Mouse (Mus musculus): ENCODE measurements at regions not wholly inside any gene's neighbourhood (a gene's known extent, or its start where the extent isn't known, plus 50 kb on each side); places are given as distances from the start of the nearest gene placed in this dataset.

DNA sequence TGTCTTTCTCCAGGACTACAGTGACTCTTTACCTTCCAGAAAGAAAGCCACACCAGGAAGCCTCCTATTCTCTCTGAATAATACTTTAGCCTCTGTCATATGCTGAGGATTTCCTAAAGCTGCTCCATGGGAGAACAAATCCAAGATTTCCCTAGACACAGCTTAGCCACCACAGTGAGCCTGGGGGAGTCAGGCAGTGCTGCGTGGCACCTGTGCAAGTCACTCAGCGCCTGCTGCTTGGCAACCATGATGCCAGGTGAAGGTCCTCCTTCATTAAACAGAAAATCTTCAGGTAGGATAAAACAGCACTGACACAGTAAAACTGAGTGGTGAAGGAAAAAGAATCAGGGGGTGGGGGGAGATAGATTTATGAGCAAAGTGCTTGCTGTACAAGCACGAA lies 109.9 kb upstream of the Gadl1 start:
- DNase-seq (ENCODE audit: low spot score, missing footprints) (no peak), ATAC-seq (ENCODE audit: low FRiP score) (no peak)
- Histone ChIP-seq H3K4me2 (no peak overlapping the region), H3K36me3 (ENCODE audit: control insufficient read depth, insufficient read depth, low read length) (no peaks in the 10 kb centered on the region), H3K27me3 (ENCODE audit: control insufficient read depth, insufficient read depth, low read length) (no peaks in the 10 kb centered on the region), H3K9me3 (ENCODE audit: control insufficient read depth, low read length) (no peaks in the 10 kb centered on the region), H3K9ac (ENCODE audit: low read length) (no peak overlapping the region), H3K27ac (ENCODE audit: low read depth, low read length) (no peak overlapping the region), H3K4me3 (ENCODE audit: low read depth, low read length) (no peak overlapping the region), H3K4me1 (ENCODE audit: control insufficient read depth, insufficient read depth, low read length) (0 out of 2 replicates have a peak, but pooled peaks cover 5% of the 10 kb centered on the region)
- 84% methylated on average over 3 of the region's 3 CpGs for WGBS

DNA sequence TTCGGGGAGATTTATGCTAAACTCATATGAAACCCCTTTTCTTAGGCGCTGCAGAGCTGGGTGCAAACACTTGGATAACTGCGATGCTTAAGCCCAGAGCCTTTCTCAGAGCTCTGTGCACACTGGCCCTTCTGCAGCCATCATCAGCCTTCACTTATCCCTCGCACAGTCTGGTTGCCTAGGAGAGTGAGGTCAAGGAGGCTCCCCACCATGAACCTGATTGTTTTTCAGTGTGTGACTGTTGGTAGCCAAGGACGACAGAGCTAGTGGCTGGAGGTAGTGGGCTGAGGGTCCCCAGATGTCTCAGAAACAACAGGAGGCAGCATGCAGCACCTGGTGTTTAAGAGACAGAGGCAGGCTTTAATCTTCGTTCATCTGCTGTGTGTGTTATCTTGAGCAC lies 108.6 kb upstream of the Gadl1 start:
- no peak overlapping the region; the same call in 1 of the 2 replicates for H3K27ac ChIP-seq (ENCODE audit: low read depth, low read length)
- ATAC-seq (ENCODE audit: low FRiP score): peak; percentile 78

DNA sequence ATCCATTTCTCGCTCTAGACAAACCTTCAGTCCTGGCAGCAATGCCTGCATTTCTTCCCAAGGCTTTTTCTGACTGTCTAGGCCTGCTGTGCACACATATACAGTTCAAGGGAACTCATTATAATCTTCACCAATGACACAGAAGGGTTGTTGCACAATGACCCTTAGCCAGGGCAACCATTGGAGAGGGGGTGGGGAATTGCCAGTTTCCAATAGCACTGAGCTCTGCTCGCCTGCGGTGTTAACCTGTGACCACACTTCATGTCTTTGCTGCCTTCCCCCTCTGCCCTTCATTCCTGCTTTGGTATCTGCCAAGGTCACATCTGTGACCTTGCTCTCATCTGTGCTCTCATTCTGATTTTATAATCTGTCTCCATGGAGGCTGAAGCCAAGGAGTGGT lies 106.2 kb upstream of the Gadl1 start:
- Histone ChIP-seq H3K27me3 (ENCODE audit: control insufficient read depth, insufficient read depth, low read length) (no peaks in the 10 kb centered on the region), H3K9ac (ENCODE audit: low read length) (no peak overlapping the region), H3K4me2 (no peak overlapping the region), H3K4me3 (ENCODE audit: low read depth, low read length) (no peak overlapping the region), H3K4me1 (ENCODE audit: control insufficient read depth, insufficient read depth, low read length) (peaks cover 11% of the 10 kb centered on the region; the same call in 1 of the 2 replicates), H3K27ac (ENCODE audit: low read depth, low read length) (no peak overlapping the region), H3K36me3 (ENCODE audit: control insufficient read depth, insufficient read depth, low read length) (no peaks in the 10 kb centered on the region), H3K9me3 (ENCODE audit: control insufficient read depth, low read length) (no peaks in the 10 kb centered on the region)
- ATAC-seq (ENCODE audit: low FRiP score) (no peak), DNase-seq (ENCODE audit: low spot score, missing footprints) (no peak)
- 78% methylated on average over 3 of the region's 3 CpGs for WGBS

More for the DNA sequence above, 108.6 kb upstream of the Gadl1 start:
- no peak overlapping the region for H3K4me2 ChIP-seq
- no peaks in the 10 kb centered on the region for H3K36me3 ChIP-seq (ENCODE audit: control insufficient read depth, insufficient read depth, low read length)
- H3K9me3 ChIP-seq (ENCODE audit: control insufficient read depth, low read length): no peaks in the 10 kb centered on the region
- 30% methylated on average over 6 of the region's 6 CpGs for WGBS
- no peaks in the 10 kb centered on the region for H3K27me3 ChIP-seq (ENCODE audit: control insufficient read depth, insufficient read depth, low read length)
- H3K4me3 ChIP-seq (ENCODE audit: low read depth, low read length): no peak overlapping the region
- peak; percentile 92 for DNase-seq (ENCODE audit: low spot score, missing footprints)
- H3K9ac ChIP-seq (ENCODE audit: low read length): no peak overlapping the region
- peaks cover 10% of the 10 kb centered on the region; the same call in 1 of the 2 replicates for H3K4me1 ChIP-seq (ENCODE audit: control insufficient read depth, insufficient read depth, low read length)

DNA sequence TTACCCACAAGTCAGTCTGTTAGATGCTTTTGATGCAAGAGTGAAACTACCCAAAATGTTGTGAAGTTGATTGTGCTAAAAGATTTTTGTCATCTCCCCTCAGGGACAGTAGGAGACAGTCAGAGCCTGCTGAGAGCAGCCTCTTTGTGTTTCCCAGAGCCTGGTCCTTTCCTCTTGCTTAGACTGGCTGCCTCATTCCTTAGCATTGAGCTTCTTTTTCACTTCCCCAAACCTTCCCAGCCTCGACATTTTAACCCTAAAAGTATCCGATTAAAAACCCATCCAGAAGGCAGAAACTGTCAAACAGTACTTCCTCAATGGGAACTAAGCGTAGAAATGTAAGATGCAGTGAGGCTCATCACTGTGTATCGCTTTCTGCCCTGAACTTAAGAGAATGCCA lies 104.0 kb upstream of the Gadl1 start:
- 27% methylated on average over 4 of the region's 4 CpGs for WGBS
- Histone ChIP-seq H3K27me3 (ENCODE audit: control insufficient read depth, insufficient read depth, low read length) (no peaks in the 10 kb centered on the region), H3K27ac (ENCODE audit: low read depth, low read length) (no peak overlapping the region), H3K4me1 (ENCODE audit: control insufficient read depth, insufficient read depth, low read length) (peaks cover 11% of the 10 kb centered on the region; the same call in 1 of the 2 replicates), H3K9me3 (ENCODE audit: control insufficient read depth, low read length) (no peaks in the 10 kb centered on the region), H3K4me3 (ENCODE audit: low read depth, low read length) (no peak overlapping the region), H3K9ac (ENCODE audit: low read length) (no peak overlapping the region), H3K4me2 (no peak overlapping the region), H3K36me3 (ENCODE audit: control insufficient read depth, insufficient read depth, low read length) (no peaks in the 10 kb centered on the region)
- no peak for ATAC-seq (ENCODE audit: low FRiP score)
- DNase-seq (ENCODE audit: low spot score, missing footprints): peak; percentile 89

DNA sequence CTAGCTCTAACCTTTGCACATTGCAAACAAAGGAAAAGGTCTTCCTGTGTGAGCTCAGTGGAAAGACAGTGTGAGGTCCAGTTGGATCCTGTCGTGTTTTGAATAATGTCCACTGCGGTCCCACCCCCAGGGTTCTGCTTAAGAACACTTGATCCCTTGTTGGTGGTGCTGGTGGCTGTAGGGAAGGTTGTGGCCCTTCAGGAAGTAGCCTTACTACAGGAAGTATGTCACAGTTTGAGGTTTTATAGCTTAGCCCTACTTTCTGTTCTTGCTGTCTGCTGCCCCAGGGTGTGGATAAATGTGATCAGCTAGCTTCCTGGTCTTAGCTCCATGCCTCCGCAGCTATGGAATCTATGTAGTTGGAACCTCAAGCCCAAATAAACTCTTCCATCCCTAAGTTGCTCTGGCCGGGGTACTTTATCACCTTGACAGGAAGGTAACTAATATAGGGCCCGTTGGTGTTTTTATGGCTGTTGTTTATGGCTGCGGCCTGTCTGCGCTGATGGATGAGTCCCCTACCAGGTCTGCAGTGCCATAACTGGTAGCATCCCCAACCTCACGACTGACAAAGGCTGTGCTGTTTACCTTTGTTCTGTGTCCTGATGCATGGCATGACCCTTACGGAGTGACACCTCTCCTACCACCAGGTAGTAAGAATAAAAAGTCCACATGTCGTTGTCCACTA lies 103.1 kb upstream of the Gadl1 start:
- no peak overlapping the region for H3K4me3 ChIP-seq (ENCODE audit: low read depth, low read length)
- H3K27ac ChIP-seq (ENCODE audit: low read depth, low read length): no peak overlapping the region
- H3K36me3 ChIP-seq (ENCODE audit: control insufficient read depth, insufficient read depth, low read length): no peaks in the 10 kb centered on the region
- WGBS: 77% methylated on average over 10 of the region's 10 CpGs
- ATAC-seq (ENCODE audit: low FRiP score): no peak
- peaks cover 6% of the 10 kb centered on the region; the same call in 1 of the 2 replicates for H3K4me1 ChIP-seq (ENCODE audit: control insufficient read depth, insufficient read depth, low read length)
- H3K4me2 ChIP-seq: no peak overlapping the region
- DNase-seq (ENCODE audit: low spot score, missing footprints): peak; percentile 78
- no peak overlapping the region for H3K9ac ChIP-seq (ENCODE audit: low read length)
- H3K27me3 ChIP-seq (ENCODE audit: control insufficient read depth, insufficient read depth, low read length): no peaks in the 10 kb centered on the region
- no peaks in the 10 kb centered on the region for H3K9me3 ChIP-seq (ENCODE audit: control insufficient read depth, low read length)

DNA sequence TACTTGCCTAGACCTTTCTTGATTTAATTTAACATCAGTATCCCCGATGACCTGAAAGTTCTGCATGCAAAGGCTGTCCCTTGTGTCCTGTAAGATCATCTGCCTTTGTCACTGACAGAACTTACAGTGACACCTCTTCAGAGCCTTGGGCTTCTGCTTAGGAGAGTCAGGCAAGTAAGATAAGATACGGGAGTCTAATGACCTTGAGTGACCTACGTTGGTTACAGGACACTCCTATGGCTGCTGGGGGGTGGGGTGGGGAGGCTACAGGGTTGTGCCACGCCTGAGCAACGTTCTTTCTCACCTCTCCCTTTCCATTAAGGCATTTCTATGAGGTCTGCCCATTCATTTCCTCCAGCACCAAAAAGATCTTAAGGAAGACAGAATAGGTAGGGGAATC lies 69.1 kb upstream of the Gadl1 start:
- H3K4me3 ChIP-seq (ENCODE audit: low read depth, low read length): no peak overlapping the region
- no peak overlapping the region for H3K9ac ChIP-seq (ENCODE audit: low read length)
- WGBS: 69% methylated on average over 5 of the region's 5 CpGs
- no peak for DNase-seq (ENCODE audit: low spot score, missing footprints)
- H3K27ac ChIP-seq (ENCODE audit: low read depth, low read length): no peak overlapping the region
- no peak for ATAC-seq (ENCODE audit: low FRiP score)
- H3K36me3 ChIP-seq (ENCODE audit: control insufficient read depth, insufficient read depth, low read length): no peaks in the 10 kb centered on the region
- no peak overlapping the region for H3K4me2 ChIP-seq
- H3K27me3 ChIP-seq (ENCODE audit: control insufficient read depth, insufficient read depth, low read length): no peaks in the 10 kb centered on the region
- H3K4me1 ChIP-seq (ENCODE audit: control insufficient read depth, insufficient read depth, low read length): no peaks in the 10 kb centered on the region
- H3K9me3 ChIP-seq (ENCODE audit: control insufficient read depth, low read length): no peaks in the 10 kb centered on the region

DNA sequence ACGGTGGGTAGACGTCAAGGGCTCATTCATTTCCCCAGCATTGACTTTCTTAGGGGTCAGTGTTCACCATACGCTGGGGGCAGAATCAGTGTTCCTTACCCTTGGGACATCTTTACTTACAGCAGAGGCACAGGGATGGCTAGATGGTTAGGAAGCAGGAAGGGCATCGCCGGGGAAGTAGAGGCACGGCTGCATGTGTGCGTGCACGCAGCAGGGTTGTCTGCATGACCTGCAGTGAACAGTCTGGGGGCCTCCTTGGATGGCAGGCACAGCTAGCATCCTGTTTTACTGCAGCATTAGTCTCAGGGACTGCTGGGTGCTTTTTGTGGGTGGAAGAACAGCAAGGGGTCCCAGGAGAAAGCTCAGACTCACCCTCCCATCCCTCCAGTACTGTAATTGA lies 68.5 kb upstream of the Gadl1 start:
- H3K9me3 ChIP-seq (ENCODE audit: control insufficient read depth, low read length): no peaks in the 10 kb centered on the region
- no peaks in the 10 kb centered on the region for H3K27me3 ChIP-seq (ENCODE audit: control insufficient read depth, insufficient read depth, low read length)
- H3K4me3 ChIP-seq (ENCODE audit: low read depth, low read length): no peak overlapping the region
- ATAC-seq (ENCODE audit: low FRiP score) (no peak), DNase-seq (ENCODE audit: low spot score, missing footprints) (no peak)
- no peaks in the 10 kb centered on the region for H3K36me3 ChIP-seq (ENCODE audit: control insufficient read depth, insufficient read depth, low read length)
- no peak overlapping the region for H3K4me2 ChIP-seq
- H3K9ac ChIP-seq (ENCODE audit: low read length): no peak overlapping the region
- no peaks in the 10 kb centered on the region for H3K4me1 ChIP-seq (ENCODE audit: control insufficient read depth, insufficient read depth, low read length)
- no peak overlapping the region for H3K27ac ChIP-seq (ENCODE audit: low read depth, low read length)
- 82% methylated on average over 8 of the region's 8 CpGs for WGBS

DNA sequence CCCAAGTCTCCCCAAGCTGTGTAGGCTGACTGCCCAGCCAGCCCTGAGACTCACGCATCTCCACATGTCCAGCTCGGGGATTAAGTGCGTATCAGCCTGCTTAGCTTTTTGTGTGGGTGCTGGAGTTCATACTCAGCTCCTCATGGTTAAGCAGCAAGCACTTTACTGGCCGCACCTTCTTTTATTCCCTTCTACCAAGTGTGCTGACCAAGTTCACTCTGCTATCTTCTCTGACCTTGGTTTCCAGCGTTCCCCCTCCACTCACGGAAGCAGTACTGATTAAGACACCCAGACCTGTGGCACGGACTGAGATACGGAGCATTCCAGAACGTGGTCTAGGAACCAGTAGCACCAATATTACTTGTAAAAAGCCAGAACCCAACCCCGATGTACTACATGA lies 67.6 kb upstream of the Gadl1 start:
- WGBS: 87% methylated on average over 10 of the region's 10 CpGs
- Histone ChIP-seq H3K4me1 (ENCODE audit: control insufficient read depth, insufficient read depth, low read length) (no peaks in the 10 kb centered on the region), H3K27ac (ENCODE audit: low read depth, low read length) (no peak overlapping the region), H3K4me3 (ENCODE audit: low read depth, low read length) (no peak overlapping the region), H3K9me3 (ENCODE audit: control insufficient read depth, low read length) (no peaks in the 10 kb centered on the region), H3K9ac (ENCODE audit: low read length) (no peak overlapping the region), H3K4me2 (no peak overlapping the region), H3K36me3 (ENCODE audit: control insufficient read depth, insufficient read depth, low read length) (no peaks in the 10 kb centered on the region), H3K27me3 (ENCODE audit: control insufficient read depth, insufficient read depth, low read length) (no peaks in the 10 kb centered on the region)
- DNase-seq (ENCODE audit: low spot score, missing footprints) (no peak), ATAC-seq (ENCODE audit: low FRiP score) (no peak)

DNA sequence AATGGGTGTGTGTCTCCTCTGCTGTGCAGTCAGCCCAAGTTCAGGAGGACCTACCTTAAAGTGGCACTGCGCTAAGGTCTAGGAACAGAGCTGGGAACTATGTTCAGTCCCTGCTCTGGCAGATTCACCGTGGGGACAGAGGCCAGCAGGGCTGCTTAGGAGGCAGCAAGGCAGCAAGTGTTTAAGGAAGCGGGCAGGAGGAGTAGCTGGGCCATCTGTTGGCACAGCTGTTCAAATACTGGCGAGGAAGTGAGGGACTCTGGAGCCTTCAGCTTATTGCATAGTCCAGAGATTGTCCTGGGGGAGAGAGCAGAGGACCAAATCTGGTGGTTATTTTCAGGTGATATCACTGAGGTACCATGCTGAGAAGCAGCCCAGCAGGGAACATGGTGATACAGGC lies 64.9 kb upstream of the Gadl1 start:
- Histone ChIP-seq H3K36me3 (ENCODE audit: control insufficient read depth, insufficient read depth, low read length) (no peaks in the 10 kb centered on the region), H3K27me3 (ENCODE audit: control insufficient read depth, insufficient read depth, low read length) (no peaks in the 10 kb centered on the region), H3K27ac (ENCODE audit: low read depth, low read length) (no peak overlapping the region), H3K4me3 (ENCODE audit: low read depth, low read length) (no peak overlapping the region), H3K9ac (ENCODE audit: low read length) (no peak overlapping the region), H3K4me2 (no peak overlapping the region), H3K4me1 (ENCODE audit: control insufficient read depth, insufficient read depth, low read length) (no peaks in the 10 kb centered on the region), H3K9me3 (ENCODE audit: control insufficient read depth, low read length) (no peaks in the 10 kb centered on the region)
- WGBS: 68% methylated on average over 4 of the region's 4 CpGs
- no peak for DNase-seq (ENCODE audit: low spot score, missing footprints)
- no peak for ATAC-seq (ENCODE audit: low FRiP score)

Data from midbrain, embryonic 11.5 days (tissue).